In genomic region chr5:122990411-122991160, GRCm38 (mm10) we compare ENCODE assay signal across 8 mouse cellular contexts. TPM values are rescaled to one million over a fixed set of nuclear protein-coding genes. Genes with fewer than 3 reads are reported as not detected.
DNase-seq lines count a peak whose midpoint lies in the region; ATAC-seq and TF ChIP-seq lines count a peak whose summit lies in the region.

No protein-coding gene starts in this region.

- no peak for TF ChIP-seq CTCF in bone marrow, adult 2 months (IDR thresholded peaks at IDR 0.05; ENCODE audit: control insufficient read depth, insufficient read depth, low read length)
- TF ChIP-seq CTCF in hindbrain, postnatal 0 days (IDR thresholded peaks at IDR 0.05; ENCODE audit: low read depth): no peak

- no peaks in the 10 kb centered on the region for H3K9me3 ChIP-seq in kidney, embryonic 15.5 days (replicated peaks)
- H3K9me3 ChIP-seq in hindbrain, postnatal 0 days (ENCODE audit: low read length): no peaks in the 10 kb centered on the region
- H3K9me3 ChIP-seq in midbrain, embryonic 13.5 days: no peaks in the 10 kb centered on the region

- ATAC-seq in kidney, embryonic 15.5 days (replicated peaks; ENCODE audit: low FRiP score): no peak
- ATAC-seq in hindbrain, postnatal 0 days: no peak
- ATAC-seq in midbrain, embryonic 13.5 days: no peak

- peak overlapping the region; percentile 95 for H3K27ac ChIP-seq in kidney, embryonic 15.5 days
- peak overlapping the region; percentile 54; the same call in 1 of the 2 replicates for H3K27ac ChIP-seq in bone marrow, adult 2 months (ENCODE audit: control insufficient read depth, insufficient read depth, low read depth, low read length, poor library complexity)
- H3K27ac ChIP-seq in hindbrain, postnatal 0 days: no peak overlapping the region; the same call in 1 of the 2 replicates
- peak overlapping the region; percentile 84; the same call in 1 of the 2 replicates for H3K27ac ChIP-seq in midbrain, embryonic 13.5 days

- H3K27me3 ChIP-seq in kidney, embryonic 15.5 days: no peaks in the 10 kb centered on the region
- no peaks in the 10 kb centered on the region for H3K27me3 ChIP-seq in hindbrain, postnatal 0 days (ENCODE audit: insufficient read depth, low read length)
- 0 out of 2 replicates have a peak, but pooled peaks cover 2% of the 10 kb centered on the region for H3K27me3 ChIP-seq in midbrain, embryonic 13.5 days

- H3K4me3 ChIP-seq in kidney, embryonic 15.5 days (replicated peaks): peak overlapping the region; percentile 75
- H3K4me3 ChIP-seq in bone marrow, adult 2 months (replicated peaks; ENCODE audit: control insufficient read depth, low read depth, low read length): no peak overlapping the region
- peak overlapping the region; percentile 57 for H3K4me3 ChIP-seq in hindbrain, postnatal 0 days (ENCODE audit: low read length)
- peak overlapping the region; percentile 68 for H3K4me3 ChIP-seq in midbrain, embryonic 13.5 days (replicated peaks)

- 27% methylated on average over 16 of the region's 16 CpGs for WGBS in kidney, embryonic 15.5 days
- WGBS in bone marrow, adult 2 months: 22% methylated on average over 16 of the region's 16 CpGs
- WGBS in hindbrain, postnatal 0 days: 24% methylated on average over 16 of the region's 16 CpGs
- 7% methylated on average over 16 of the region's 16 CpGs for WGBS in midbrain, embryonic 13.5 days

- H3K36me3 ChIP-seq in kidney, embryonic 15.5 days: no peaks in the 10 kb centered on the region
- no peaks in the 10 kb centered on the region for H3K36me3 ChIP-seq in hindbrain, postnatal 0 days (ENCODE audit: insufficient read depth, low read length)
- H3K36me3 ChIP-seq in midbrain, embryonic 13.5 days: no peaks in the 10 kb centered on the region

- no peak for TF ChIP-seq POLR2A in bone marrow, adult 2 months (IDR thresholded peaks at IDR 0.05; ENCODE audit: borderline replicate concordance, control insufficient read depth, low read depth, low read length)

- DNase-seq in kidney, postnatal 14 days: no peak
- DNase-seq in hindbrain, postnatal 0 days (ENCODE audit: low spot score): no peak
- peak; percentile 78 for DNase-seq in thymus, postnatal 14 days
- no peak for DNase-seq in yolk sac, embryonic 10.5 days (ENCODE audit: low spot score)
- no peak for DNase-seq in left cerebral cortex, postnatal 36 days (ENCODE audit: low spot score in 2 of 2)

- peak overlapping the region; percentile 66 for H3K9ac ChIP-seq in kidney, embryonic 15.5 days
- no peak overlapping the region for H3K9ac ChIP-seq in hindbrain, postnatal 0 days (replicated peaks; ENCODE audit: low read length)
- peak overlapping the region; percentile 49 for H3K9ac ChIP-seq in midbrain, embryonic 13.5 days (replicated peaks)

- H3K4me2 ChIP-seq in kidney, embryonic 15.5 days: peak overlapping the region; percentile 97
- peak overlapping the region; percentile 100 for H3K4me2 ChIP-seq in hindbrain, postnatal 0 days (ENCODE audit: low read depth, low read length)
- H3K4me2 ChIP-seq in midbrain, embryonic 13.5 days (replicated peaks): peak overlapping the region; percentile 99

- peaks cover 67% of the 10 kb centered on the region for H3K4me1 ChIP-seq in kidney, embryonic 15.5 days
- H3K4me1 ChIP-seq in bone marrow, adult 2 months (ENCODE audit: control insufficient read depth, insufficient read depth, low read length): no peaks in the 10 kb centered on the region; the same call in 1 of the 2 replicates
- H3K4me1 ChIP-seq in hindbrain, postnatal 0 days (ENCODE audit: insufficient read depth, low read length): peaks cover 15% of the 10 kb centered on the region; the same call in 1 of the 2 replicates
- peaks cover 55% of the 10 kb centered on the region for H3K4me1 ChIP-seq in midbrain, embryonic 13.5 days (replicated peaks)

- intact Hi-C loops in left cerebral cortex, postnatal 36 days (cut with DNase I): no loop called here

RNA-seq across cellular contexts. Expression of gene Kdm2b, which starts 1.0 kb away (rescaled TPM):
- polyA plus RNA-seq in kidney, embryonic 15.5 days (2015; fragmentation: Nextera tagmentation; extraction: Ambion mirVana): 92.2 and 96.8 TPM in 2 replicates
- 17.4 and 24.2 TPM in 2 replicates for polyA plus RNA-seq in bone marrow, adult 2 months (2011; ENCODE audit: insufficient read depth, insufficient read length, low replicate concordance, missing spikeins)
- 75.7 and 87.3 TPM in 2 replicates for total RNA-seq in hindbrain, postnatal 0 days (2014; rRNA removed)
- polyA plus RNA-seq in hindbrain, postnatal 0 days (2015; fragmentation: Nextera tagmentation; extraction: Ambion mirVana): 59.7 and 60.9 TPM in 2 replicates
- polyA plus RNA-seq in midbrain, embryonic 13.5 days (2015; fragmentation: Nextera tagmentation; extraction: Ambion mirVana): 116 and 117 TPM in 2 replicates
- 10 to 100 TPM; 23.7 to 27.3 TPM for total RNA-seq in left cerebral cortex, postnatal 36 days (2021)

RNA-seq across cellular contexts. Expression of gene Orai1, which starts 24.3 kb away (rescaled TPM):
- polyA plus RNA-seq in kidney, embryonic 15.5 days (2015; fragmentation: Nextera tagmentation; extraction: Ambion mirVana): 17.5 and 18.5 TPM in 2 replicates
- 18.0 and 30.8 TPM in 2 replicates for polyA plus RNA-seq in bone marrow, adult 2 months (2011; ENCODE audit: insufficient read depth, insufficient read length, low replicate concordance, missing spikeins)
- 20.9 and 27.2 TPM in 2 replicates for total RNA-seq in hindbrain, postnatal 0 days (2014; rRNA removed)
- polyA plus RNA-seq in hindbrain, postnatal 0 days (2015; fragmentation: Nextera tagmentation; extraction: Ambion mirVana): 16.8 and 18.3 TPM in 2 replicates
- polyA plus RNA-seq in midbrain, embryonic 13.5 days (2015; fragmentation: Nextera tagmentation; extraction: Ambion mirVana): 8.6 and 10.5 TPM in 2 replicates
- total RNA-seq in left cerebral cortex, postnatal 36 days (2021): 1 to 10 TPM; 7.0 to 7.9 TPM

RNA-seq across cellular contexts. Expression of gene Morn3, which starts 56.2 kb away (rescaled TPM):
- polyA plus RNA-seq in kidney, embryonic 15.5 days (2015; fragmentation: Nextera tagmentation; extraction: Ambion mirVana): 0.26 TPM in 1 of 2 replicates, not detected in the other
- polyA plus RNA-seq in bone marrow, adult 2 months (2011; ENCODE audit: insufficient read depth, insufficient read length, low replicate concordance, missing spikeins): 5.3 TPM in 1 of 2 replicates, not detected in the other
- not detected in 2 replicates for total RNA-seq in hindbrain, postnatal 0 days (2014; rRNA removed)
- 0.64 and 0.87 TPM in 2 replicates for polyA plus RNA-seq in hindbrain, postnatal 0 days (2015; fragmentation: Nextera tagmentation; extraction: Ambion mirVana)
- 0.32 TPM in 1 of 2 replicates, not detected in the other for polyA plus RNA-seq in midbrain, embryonic 13.5 days (2015; fragmentation: Nextera tagmentation; extraction: Ambion mirVana)
- not detected for total RNA-seq in left cerebral cortex, postnatal 36 days (2021)
